Mouse (Mus musculus) heart, postnatal 14 days (tissue): ENCODE measurements around the gene Ints6. TPM values are rescaled to one million over a fixed set of nuclear protein-coding genes. Genes with fewer than 3 reads are reported as not detected.

Experiments used
- DNase-seq, 2 experiments: peaks; one replicate each; pipeline ENCODE4 v3.0.0; 2021 to 2022
- intact Hi-C: fragments of 180-260 bp; cut with DNase I; formaldehyde crosslinking; loops from one replicate; pipeline ENCODE4 v1.15.1; 2025
- long read RNA-seq, 2 experiments: library from polyadenylated mRNA; stranded (forward); transcript quantifications; one replicate each; pipeline ENCODE4 v2.0.0; 2021
- total RNA-seq, 2 experiments: library from RNA; stranded (reverse); gene quantifications; 2 replicates each; pipeline ENCODE4 v1.2.3; 2021

Gene Ints6
- 10 to 100 TPM; 20.6 to 25.6 TPM for total RNA-seq
- long read RNA-seq, experiment 1, full-length matches to known transcripts, result 2 of 31 reads
- long read RNA-seq, experiment 1, partial matches to known transcripts, result 2 of 31 reads
- long read RNA-seq, experiment 1, other reads (novel, unspliced or antisense), result 27 of 31 reads
- long read RNA-seq, experiment 2, full-length matches to known transcripts, result 1 of 32 reads
- long read RNA-seq, experiment 2, partial matches to known transcripts, result 3 of 32 reads
- long read RNA-seq, experiment 2, other reads (novel, unspliced or antisense), result 28 of 32 reads

GRCm38 (mm10) chr14:62761036-62761881 lies at the start of gene Ints6:
Gene Ints6, minus strand, starts transcription at chr14:62761169.
- intact Hi-C loops, result loop anchor here (2.0 to 10.0 kb wide), 3 partner anchors 120 to 206 kb away; partner anchors contain the start of gene Fam124a
- DNase-seq, result peak; percentile 97

- DNase-seq, result no peak
- intact Hi-C loops, result no loop called here
Measured at GRCm38 (mm10) chr14:62808661-62809523, 47.9 kb upstream of the Ints6 start.

DNA sequence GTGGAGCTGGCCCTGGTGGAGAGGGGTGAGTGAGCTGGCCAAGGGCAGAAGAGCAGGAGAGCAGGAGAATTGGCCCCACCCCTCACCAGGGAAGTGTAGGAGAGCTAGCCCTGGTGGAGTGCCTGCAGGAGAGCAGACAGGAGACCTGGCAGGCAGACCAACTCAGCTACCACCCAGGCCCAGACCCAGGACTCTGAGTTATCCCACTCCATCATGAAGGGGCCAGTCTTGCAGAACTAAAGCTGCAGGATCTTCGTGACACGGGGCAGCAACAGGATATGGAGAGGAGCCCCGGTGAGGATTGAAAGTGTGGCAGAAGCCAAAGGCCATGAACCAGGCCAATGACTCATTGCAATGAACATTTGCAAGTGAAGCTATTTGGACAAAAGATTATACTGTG lies 46.0 kb upstream of the Ints6 start:
- intact Hi-C loops, result no loop called here

DNA sequence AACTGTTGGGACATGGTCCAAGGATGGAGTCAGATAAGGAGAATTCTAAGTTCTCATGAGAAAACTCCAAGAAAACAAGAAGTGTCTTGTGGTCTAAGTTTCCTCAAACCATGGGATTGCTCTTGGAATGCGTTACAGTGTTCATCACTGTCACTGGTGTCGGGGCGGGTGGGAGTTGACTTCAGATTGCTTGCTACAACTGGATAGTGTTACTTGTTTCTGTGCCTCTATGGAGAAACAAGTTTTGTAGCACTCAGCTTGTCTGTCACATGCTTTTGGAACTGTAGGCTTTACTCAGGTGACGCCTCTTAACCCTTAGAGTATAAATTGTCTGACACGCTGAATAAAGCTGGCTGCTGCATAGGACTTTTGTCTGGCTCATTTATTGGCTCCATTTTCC lies 42.2 kb upstream of the Ints6 start:
- no peak for DNase-seq
- intact Hi-C loops, result no loop called here

More for the DNA sequence above, 46.0 kb upstream of the Ints6 start:
- peak in 1 of 2 experiments; percentile 2 for DNase-seq

DNA sequence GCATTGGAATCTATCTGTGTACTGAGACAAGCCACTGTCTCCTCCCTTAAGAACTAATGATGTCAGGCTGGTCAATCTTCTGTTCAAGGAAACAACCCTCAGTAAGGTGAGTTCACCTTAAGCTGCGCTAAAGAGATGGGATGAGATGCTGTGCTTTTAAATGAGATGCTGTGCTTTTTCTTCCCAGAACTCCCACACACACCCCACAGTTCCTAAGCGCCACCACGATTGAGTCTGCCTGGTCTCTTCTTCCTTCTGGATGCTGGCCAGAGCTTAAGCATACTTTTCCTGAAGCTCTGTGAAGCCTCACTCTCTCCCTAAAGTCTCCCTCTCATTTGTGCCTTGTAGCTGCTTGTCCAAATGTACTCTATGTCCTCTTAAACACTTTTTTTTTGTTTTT lies 39.8 kb upstream of the Ints6 start:
- no peak for DNase-seq
- intact Hi-C loops, result no loop called here

DNA sequence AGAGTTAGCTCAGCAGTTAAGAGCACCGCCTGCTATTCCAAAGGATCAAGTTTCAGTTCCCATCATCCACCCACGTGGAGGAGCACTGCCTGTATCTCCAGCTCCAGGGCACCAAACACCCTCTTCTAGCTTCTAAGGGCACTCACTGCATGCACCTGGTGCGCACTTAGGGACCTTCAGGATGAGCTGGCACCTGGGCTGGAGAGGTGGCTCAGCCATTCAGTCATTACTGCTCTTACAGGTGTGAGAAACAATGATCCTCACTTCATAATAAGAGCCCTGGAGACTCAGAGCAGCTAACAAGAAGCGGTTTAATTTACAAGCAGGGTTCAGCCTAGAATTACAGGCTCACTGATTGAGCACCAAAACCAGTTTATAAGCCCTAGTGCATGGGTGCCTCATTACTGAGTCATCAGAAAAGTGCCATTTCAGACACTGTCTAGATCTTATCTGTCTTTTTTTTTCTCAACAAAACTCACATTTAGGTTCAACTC lies 37.7 kb upstream of the Ints6 start:
- intact Hi-C loops, result no loop called here
- DNase-seq, result peak in 1 of 2 experiments; percentile 1

GRCm38 (mm10) chr14:62795719-62796118 lies 34.8 kb upstream of the Ints6 start:
- no peak for DNase-seq
- intact Hi-C loops, result no loop called here

- intact Hi-C loops, result no loop called here
- no peak for DNase-seq
Measured at GRCm38 (mm10) chr14:62789282-62789681, 28.3 kb upstream of the Ints6 start.

DNA sequence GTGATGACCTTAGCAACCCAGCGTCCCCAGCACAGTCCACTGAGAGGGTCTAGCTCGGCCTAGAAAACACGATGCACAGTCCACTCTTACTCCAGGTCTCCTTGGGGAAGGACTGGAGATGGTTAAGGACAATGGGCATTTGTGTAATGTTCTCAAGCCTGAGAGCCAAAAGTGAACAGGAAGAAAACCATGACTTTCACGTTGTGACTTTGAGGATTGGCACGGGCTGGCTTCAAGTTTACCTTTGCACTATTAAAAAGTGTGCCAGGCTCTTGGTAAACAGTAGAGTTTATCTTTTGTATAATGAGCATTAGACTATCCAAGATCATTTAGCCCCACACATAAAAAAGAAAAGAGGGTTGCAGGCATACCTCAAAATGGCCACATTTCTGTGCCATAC lies 22.0 kb upstream of the Ints6 start:
- intact Hi-C loops, result no loop called here
- DNase-seq, result no peak

GRCm38 (mm10) chr14:62780520-62781316 lies 19.7 kb upstream of the Ints6 start:
- intact Hi-C loops, result no loop called here
- no peak for DNase-seq

GRCm38 (mm10) chr14:62778095-62778494 lies 17.1 kb upstream of the Ints6 start:
- DNase-seq, result no peak
- intact Hi-C loops, result no loop called here

- intact Hi-C loops, result no loop called here
- no peak for DNase-seq
Measured at GRCm38 (mm10) chr14:62775034-62775433, 14.1 kb upstream of the Ints6 start.

DNA sequence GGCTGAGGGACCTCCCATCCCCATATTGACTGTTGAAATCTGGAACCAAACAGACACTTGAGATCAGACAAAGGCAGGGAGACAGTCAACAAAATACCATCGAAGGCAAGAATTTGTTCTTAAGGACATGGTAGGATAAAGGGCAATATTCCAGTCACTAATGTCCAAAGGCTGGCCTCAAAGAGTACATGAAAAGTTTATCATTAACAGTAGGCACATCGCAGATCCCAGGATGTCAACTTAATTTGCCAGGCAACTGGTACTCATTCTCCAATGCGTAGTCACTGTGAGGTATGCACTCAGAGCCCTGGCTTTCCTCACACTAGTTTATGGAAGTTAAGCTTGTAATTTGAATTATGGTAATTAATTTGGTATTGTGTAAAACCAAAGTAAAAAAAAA lies 13.3 kb upstream of the Ints6 start:
- DNase-seq, result no peak
- intact Hi-C loops, result no loop called here

- intact Hi-C loops, result no loop called here
- no peak for DNase-seq
Measured at GRCm38 (mm10) chr14:62773766-62774165, 12.8 kb upstream of the Ints6 start.

DNA sequence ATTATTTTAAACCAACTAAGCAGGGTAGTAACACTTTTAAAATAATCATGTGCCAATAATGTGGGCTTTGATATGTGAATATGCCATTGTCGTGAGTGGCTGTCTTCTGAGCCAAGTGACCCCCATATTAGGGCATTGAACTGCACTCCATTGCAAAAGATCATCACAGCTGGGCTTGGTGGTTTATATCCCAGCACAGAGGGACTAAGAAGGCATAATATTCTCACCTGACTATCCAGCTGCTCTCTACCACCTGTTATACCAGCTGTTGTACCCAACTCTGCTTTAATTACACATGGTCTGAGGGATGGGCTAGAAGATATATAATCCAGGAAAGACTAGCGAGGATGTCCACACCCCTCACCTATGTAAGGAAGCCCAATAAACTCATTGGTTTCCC lies 4.4 kb upstream of the Ints6 start:
- DNase-seq, result no peak
- intact Hi-C loops, result loop anchor here (10.0 kb wide), 1 partner anchor 211 kb away; the partner anchor contains the start of gene Fam124a

DNA sequence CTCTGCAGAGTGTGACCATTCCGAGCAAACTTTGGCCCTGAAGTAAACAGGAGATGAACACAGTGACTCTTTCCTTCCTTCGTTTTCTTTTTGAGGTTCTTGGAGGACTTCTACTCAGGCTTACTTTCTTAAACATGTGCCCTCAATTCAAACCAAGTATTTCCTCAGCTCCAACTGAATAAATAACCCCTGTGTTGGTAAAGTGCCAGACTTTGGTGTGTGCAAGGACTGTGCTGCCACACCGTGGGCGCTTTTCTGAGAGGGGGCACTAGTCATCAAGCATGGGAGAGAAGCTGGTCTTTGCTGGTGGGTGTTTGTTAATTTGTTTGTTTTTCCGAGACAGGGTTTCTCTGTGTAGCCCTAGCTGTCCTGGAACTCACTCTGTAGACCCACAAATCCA lies 3.4 kb upstream of the Ints6 start:
- no peak for DNase-seq
- intact Hi-C loops, result loop anchor here (5.0 to 10.0 kb wide), 2 partner anchors 173 to 210 kb away; partner anchors contain the start of gene Fam124a

DNA sequence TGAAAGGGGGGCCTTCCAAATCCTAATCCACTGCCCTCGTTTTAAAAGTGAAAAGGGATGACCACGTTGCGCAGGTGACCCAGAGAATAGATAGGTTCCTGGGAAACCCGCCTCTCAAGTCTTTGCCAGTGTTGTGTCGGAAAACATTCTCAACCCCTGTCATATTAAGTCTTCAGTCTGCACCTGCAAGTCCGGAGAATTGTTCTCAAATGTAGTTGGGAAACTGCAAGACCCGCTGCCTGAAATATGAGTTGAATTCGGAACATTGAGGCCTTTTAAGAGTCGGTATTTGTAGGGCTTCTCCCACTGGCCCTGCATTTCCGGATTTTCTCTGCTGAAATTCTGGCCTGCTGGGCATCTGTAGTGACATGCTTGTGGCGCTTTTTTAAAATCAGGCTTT lies 974 bp upstream of the Ints6 start:
- peak; percentile 23 to 41 for DNase-seq
- intact Hi-C loops, result loop anchor here (2.0 to 10.0 kb wide), 4 partner anchors 75 to 207 kb away; partner anchors contain the start of genes Fam124a and Wdfy2

GRCm38 (mm10) chr14:62760321-62761035 lies 491 bp downstream of the Ints6 start:
- intact Hi-C loops, result loop anchor here (2.0 to 10.0 kb wide), 3 partner anchors 120 to 206 kb away; partner anchors contain the start of gene Fam124a
- DNase-seq, result peak; percentile 60 to 62
